ENCODE assay signal across 9 mouse cellular contexts in the genomic region with DNA sequence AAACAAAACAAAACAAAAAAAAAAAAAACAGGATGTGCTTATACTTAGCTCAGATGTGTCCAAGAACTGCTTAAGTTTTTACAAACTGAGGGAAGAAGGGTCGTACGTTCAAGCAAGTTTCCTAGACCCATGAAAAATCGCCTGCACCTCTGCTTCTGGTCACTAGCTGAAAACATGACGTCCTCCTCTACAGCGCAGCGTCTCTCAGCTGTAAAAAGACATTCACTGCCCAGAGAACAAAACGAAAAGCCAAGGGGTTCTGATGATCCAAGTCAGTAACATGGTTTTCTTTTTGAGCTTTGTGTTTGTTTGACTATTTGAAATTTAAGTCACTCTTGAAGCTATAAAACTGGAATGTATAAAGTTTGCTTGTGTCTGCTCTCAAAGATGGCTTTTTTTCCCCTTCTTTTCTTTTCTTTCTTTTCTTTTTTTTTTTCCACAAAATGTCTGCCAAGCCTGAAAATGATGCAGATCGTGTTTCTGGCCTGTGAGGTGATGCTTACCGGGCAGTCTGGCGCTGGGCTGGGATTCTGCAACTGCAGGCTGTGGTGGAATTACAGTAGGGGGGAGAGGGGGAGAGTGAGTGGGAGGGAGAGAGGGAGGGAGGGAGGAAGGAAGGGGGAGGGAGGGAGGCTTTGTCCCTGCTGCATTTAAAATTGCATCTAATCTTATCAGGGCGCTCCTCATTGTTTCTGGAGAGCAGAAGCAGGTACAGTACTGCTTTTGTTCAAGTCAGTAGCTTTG.
A peak's percentile ranks its signal among the peaks of the same experiment; 100 is the strongest.
DNase-seq lines count a peak whose midpoint lies in the region; ATAC-seq lines count a peak whose summit lies in the region.
"Had no signal": no experiment of that assay in that cellular context is flagged by ENCODE, and none has a peak within 500 bp of the region (broad histone marks: within the 10 kb centered on the region; RNA-seq: fewer than 3 reads in every experiment).

No protein-coding gene starts in this region.

- no peaks in the 10 kb centered on the region for H3K9me3 ChIP-seq in kidney, embryonic 15.5 days (replicated peaks)
- H3K9me3 ChIP-seq in embryonic facial prominence, embryonic 10.5 days: no peaks in the 10 kb centered on the region
- no peaks in the 10 kb centered on the region for H3K9me3 ChIP-seq in intestine, embryonic 16.5 days (ENCODE audit: control insufficient read depth, low read length)
- H3K9me3 ChIP-seq: liver, embryonic 15.5 days had no signal

- H3K27me3 ChIP-seq in kidney, embryonic 15.5 days: no peaks in the 10 kb centered on the region
- H3K27me3 ChIP-seq in embryonic facial prominence, embryonic 10.5 days (replicated peaks; ENCODE audit: low read depth, poor library complexity, severe bottlenecking): no peaks in the 10 kb centered on the region; the same call in 1 of the 2 replicates
- H3K27me3 ChIP-seq in intestine, embryonic 16.5 days (replicated peaks; ENCODE audit: control insufficient read depth, insufficient read depth, low read length): no peaks in the 10 kb centered on the region
- H3K27me3 ChIP-seq: liver, embryonic 15.5 days had no signal

- H3K9ac ChIP-seq in kidney, embryonic 15.5 days: no peak overlapping the region
- no peak overlapping the region for H3K9ac ChIP-seq in intestine, embryonic 16.5 days (ENCODE audit: low read depth, low read length)
- H3K9ac ChIP-seq: liver, embryonic 15.5 days had no signal

- DNase-seq in kidney, postnatal 25 days: no peak
- peak; percentile 77 for DNase-seq in embryonic facial prominence, embryonic 10.5 days (ENCODE audit: low spot score)
- DNase-seq in retina, embryonic 14.5 days (ENCODE audit: low spot score): peak; percentile 50
- DNase-seq in cerebellum, postnatal 25 days: no peak
- no peak for DNase-seq in adrenal gland, adult 2 months

- peak overlapping the region; percentile 27; the same call in 1 of the 2 replicates for H3K27ac ChIP-seq in kidney, embryonic 15.5 days
- peak overlapping the region; percentile 81 for H3K27ac ChIP-seq in embryonic facial prominence, embryonic 10.5 days (replicated peaks)
- H3K27ac ChIP-seq in intestine, embryonic 16.5 days (ENCODE audit: low read length): no peak overlapping the region
- H3K27ac ChIP-seq: liver, embryonic 15.5 days had no signal

- ATAC-seq in kidney, embryonic 15.5 days (replicated peaks; ENCODE audit: low FRiP score): peak; percentile 97
- ATAC-seq in intestine, embryonic 16.5 days: 0 out of 2 replicates have a peak, but pooled peaks have one; percentile 40
- no peak for ATAC-seq in megakaryocyte, adult 5-6 weeks (ENCODE audit: poor library complexity, severe bottlenecking)

- peak overlapping the region; percentile 52 for H3K4me2 ChIP-seq in kidney, embryonic 15.5 days
- H3K4me2 ChIP-seq in intestine, embryonic 16.5 days (ENCODE audit: low read depth, low read length): peak overlapping the region; percentile 27
- H3K4me2 ChIP-seq: liver, embryonic 15.5 days had no signal

- no peaks in the 10 kb centered on the region for H3K36me3 ChIP-seq in kidney, embryonic 15.5 days
- no peaks in the 10 kb centered on the region for H3K36me3 ChIP-seq in embryonic facial prominence, embryonic 10.5 days (replicated peaks)
- H3K36me3 ChIP-seq in intestine, embryonic 16.5 days (ENCODE audit: control insufficient read depth, insufficient read depth, low read length): no peaks in the 10 kb centered on the region
- H3K36me3 ChIP-seq: liver, embryonic 15.5 days had no signal

- 2% methylated on average over 11 of the region's 11 CpGs for WGBS in kidney, embryonic 15.5 days
- WGBS in embryonic facial prominence, embryonic 10.5 days: 3% methylated on average over 11 of the region's 11 CpGs
- WGBS in intestine, embryonic 16.5 days: 8% methylated on average over 11 of the region's 11 CpGs

- H3K4me1 ChIP-seq in kidney, embryonic 15.5 days: peaks cover 3% of the 10 kb centered on the region; the same call in 1 of the 2 replicates
- peaks cover 9% of the 10 kb centered on the region for H3K4me1 ChIP-seq in embryonic facial prominence, embryonic 10.5 days
- no peaks in the 10 kb centered on the region for H3K4me1 ChIP-seq in intestine, embryonic 16.5 days (ENCODE audit: control insufficient read depth, insufficient read depth, low read length)
- H3K4me1 ChIP-seq: liver, embryonic 15.5 days had no signal

- H3K4me3 ChIP-seq in kidney, embryonic 15.5 days (replicated peaks): peak overlapping the region; percentile 30
- peak overlapping the region; percentile 43 for H3K4me3 ChIP-seq in embryonic facial prominence, embryonic 10.5 days
- H3K4me3 ChIP-seq in intestine, embryonic 16.5 days (ENCODE audit: low read length): peak overlapping the region; percentile 11; the same call in 1 of the 2 replicates
- H3K4me3 ChIP-seq: liver, embryonic 15.5 days had no signal

Comparison
In these comparisons a context has a peak if more than half of its experiments do, and no peak if none do; other contexts are left out.
1. DNase-seq: peak in embryonic facial prominence, embryonic 10.5 days (single experiment) and retina, embryonic 14.5 days (single experiment); none in kidney, postnatal 25 days (0 of 2), cerebellum, postnatal 25 days (0 of 2) and adrenal gland, adult 2 months (single experiment).
2. Peak in every context shown above with its lines, with median percentiles within 50 percentile points of each other: H3K4me3 ChIP-seq.